Mouse (Mus musculus) MN1 (cell line): ENCODE data around the gene H2-Ab1.

ENCODE experiments used
- DNase-seq: peaks from one replicate; pipeline ENCODE4 v3.0.0-alpha.2; 2016; ENCODE audit warnings: low spot score

The H2-Ab1 gene

GRCm38 (mm10) chr17:34239601-34240041 is 17.9 kb upstream of the H2-Ab1 start:
- DNase-seq, result no peak

- no peak for DNase-seq
Observed at GRCm38 (mm10) chr17:34240366-34240765, 17.1 kb upstream of the H2-Ab1 start.

- DNase-seq, result no peak
Observed at GRCm38 (mm10) chr17:34240916-34241315, 16.6 kb upstream of the H2-Ab1 start.

GRCm38 (mm10) chr17:34244656-34245055 is 12.8 kb upstream of the H2-Ab1 start:
- no peak for DNase-seq

- no peak for DNase-seq
Observed at GRCm38 (mm10) chr17:34247047-34247446, 10.4 kb upstream of the H2-Ab1 start.

GRCm38 (mm10) chr17:34248764-34249163 is 8.7 kb upstream of the H2-Ab1 start:
- no peak for DNase-seq

- no peak for DNase-seq
Observed at GRCm38 (mm10) chr17:34249361-34249760, 8.1 kb upstream of the H2-Ab1 start.

GRCm38 (mm10) chr17:34249878-34250277 is 7.6 kb upstream of the H2-Ab1 start:
- peak; percentile 59 for DNase-seq

- DNase-seq, result no peak
Observed at GRCm38 (mm10) chr17:34251666-34252065, 5.8 kb upstream of the H2-Ab1 start.

- no peak for DNase-seq
Observed at GRCm38 (mm10) chr17:34256501-34256900, 988 bp upstream of the H2-Ab1 start.

GRCm38 (mm10) chr17:34260551-34260950 is 3.1 kb downstream of the H2-Ab1 start:
- DNase-seq, result peak; percentile 20

- peak; percentile 84 for DNase-seq
Observed at GRCm38 (mm10) chr17:34261502-34261901, 4.0 kb downstream of the H2-Ab1 start.

- peak; percentile 30 for DNase-seq
Observed at GRCm38 (mm10) chr17:34263068-34263467, 5.6 kb downstream of the H2-Ab1 start.

- DNase-seq, result no peak
Observed at GRCm38 (mm10) chr17:34263811-34264371, 6.4 kb downstream of the H2-Ab1 start.

GRCm38 (mm10) chr17:34264452-34265351 is 7.2 kb downstream of the H2-Ab1 start:
- no peak for DNase-seq

- DNase-seq, result no peak
Observed at GRCm38 (mm10) chr17:34268262-34268661, 10.8 kb downstream of the H2-Ab1 start.

GRCm38 (mm10) chr17:34268748-34269147 is 11.3 kb downstream of the H2-Ab1 start:
- no peak for DNase-seq

- no peak for DNase-seq
Observed at GRCm38 (mm10) chr17:34269817-34270216, 12.3 kb downstream of the H2-Ab1 start.

GRCm38 (mm10) chr17:34270230-34270629 is 12.7 kb downstream of the H2-Ab1 start:
- DNase-seq, result no peak

- no peak for DNase-seq
Observed at GRCm38 (mm10) chr17:34270940-34271339, 13.5 kb downstream of the H2-Ab1 start.

GRCm38 (mm10) chr17:34272102-34272501 is 14.6 kb downstream of the H2-Ab1 start:
- DNase-seq, result no peak

GRCm38 (mm10) chr17:34280499-34281038 is 23.1 kb downstream of the H2-Ab1 start:
- DNase-seq, result no peak

GRCm38 (mm10) chr17:34281836-34282235 is 24.3 kb downstream of the H2-Ab1 start:
- no peak for DNase-seq
